Mouse (Mus musculus): ENCODE data around the gene Scrn1. TPM values are rescaled to one million over a fixed set of nuclear protein-coding genes. Genes with fewer than 3 reads are reported as not detected.

The Scrn1 gene
- polyA plus RNA-seq, 1 experiment = 40.6 TPM

DNA sequence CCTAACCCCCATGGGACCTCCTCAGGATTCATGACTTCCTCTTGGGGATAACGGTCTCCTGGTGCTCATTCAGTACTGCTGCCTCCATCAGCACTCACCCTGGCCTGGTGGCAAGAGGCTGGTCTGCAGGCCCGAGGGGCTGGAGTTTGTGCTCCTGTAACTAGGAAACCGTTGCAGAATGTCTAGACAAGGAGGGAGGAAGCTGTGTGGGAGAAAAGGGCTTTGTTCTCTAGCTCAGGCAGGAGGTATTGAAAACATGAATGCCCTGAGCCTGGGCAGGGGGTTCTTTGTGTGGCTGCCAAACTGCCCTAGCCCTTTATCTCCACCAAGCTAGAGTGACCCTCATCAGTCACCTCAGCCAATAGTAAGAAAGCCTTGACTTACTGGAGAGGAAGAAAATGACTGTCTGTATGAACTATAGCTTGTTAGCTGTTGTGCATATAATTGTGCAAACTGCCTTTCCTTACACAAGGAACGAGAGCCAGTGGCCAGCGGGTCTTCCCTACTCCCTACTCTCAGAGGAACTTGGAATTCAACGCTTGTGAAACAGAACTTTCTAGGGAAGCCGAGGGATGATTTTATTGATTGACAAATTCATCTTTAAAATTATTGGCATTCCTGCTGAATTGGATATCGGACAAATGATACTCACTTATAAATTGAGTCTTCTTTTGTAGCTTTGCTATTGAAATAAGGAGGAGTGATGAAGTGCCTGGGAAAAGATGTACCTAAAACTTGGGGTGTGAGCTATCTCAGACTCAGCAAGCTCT is 11.8 kb downstream of the Scrn1 start:
- no peak overlapping the region for H3K4me3 ChIP-seq (ENCODE audit: insufficient read depth, poor library complexity, severe bottlenecking)
- no peaks in the 10 kb centered on the region for H3K79me2 ChIP-seq (ENCODE audit: control insufficient read depth, insufficient read depth)
- H3K27me3 ChIP-seq (ENCODE audit: control insufficient read depth, insufficient read depth, insufficient read length) = no peaks in the 10 kb centered on the region
- TF ChIP-seq USF1 (IDR thresholded peaks at IDR 0.05; ENCODE audit: low read depth) (no peak), MYOD1 (IDR thresholded peaks at IDR 0.05; ENCODE audit: control insufficient read depth, insufficient read length, low read depth) (no peak), CEBPB (IDR thresholded peaks at IDR 0.05; ENCODE audit: low read depth) (no peak), MYOG (IDR thresholded peaks at IDR 0.05; ENCODE audit: control insufficient read depth, extremely low read depth, insufficient read length) (no peak), FOSL1 (IDR thresholded peaks at IDR 0.05; ENCODE audit: insufficient read depth, low read length, poor library complexity, severe bottlenecking) (no peak), CTCF (IDR thresholded peaks at IDR 0.05; ENCODE audit: control insufficient read depth, insufficient read depth, insufficient read length) (no peak), MAX (IDR thresholded peaks at IDR 0.05) (no peak)
- no peaks in the 10 kb centered on the region for H3K36me3 ChIP-seq (ENCODE audit: control insufficient read depth, insufficient read depth)
- no peaks in the 10 kb centered on the region for H3K79me3 ChIP-seq (ENCODE audit: low read depth)
- no peak overlapping the region for H3ac ChIP-seq (ENCODE audit: control insufficient read depth, insufficient read length, low read depth)

DNA sequence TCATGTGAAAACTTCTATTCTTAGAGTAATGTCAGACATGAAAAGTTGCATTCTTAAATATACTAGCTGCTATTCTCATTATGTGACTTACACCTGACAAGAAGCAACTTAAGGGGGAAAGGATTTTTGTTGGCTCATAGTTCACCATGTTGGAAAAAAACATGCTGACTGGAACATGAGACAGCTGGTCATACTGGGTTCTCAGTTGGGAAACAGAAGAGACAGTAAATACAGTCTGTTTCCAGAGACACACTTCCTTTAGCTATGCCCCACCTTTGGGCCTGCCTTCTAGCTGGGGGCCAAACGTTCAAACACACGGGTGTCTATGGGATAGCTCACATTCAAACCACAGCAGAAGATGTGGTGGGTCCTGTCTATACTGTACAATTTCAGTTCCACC is 12.7 kb downstream of the Scrn1 start:
- H3K4me3 ChIP-seq (ENCODE audit: insufficient read depth, poor library complexity, severe bottlenecking) = no peak overlapping the region
- no peak for TF ChIP-seq FOSL1 (IDR thresholded peaks at IDR 0.05; ENCODE audit: insufficient read depth, low read length, poor library complexity, severe bottlenecking)
- TF ChIP-seq CTCF (IDR thresholded peaks at IDR 0.05; ENCODE audit: control insufficient read depth, insufficient read depth, insufficient read length) = no peak
- no peak for TF ChIP-seq USF1 (IDR thresholded peaks at IDR 0.05; ENCODE audit: low read depth)
- no peak for TF ChIP-seq MAX (IDR thresholded peaks at IDR 0.05)
- TF ChIP-seq CEBPB (IDR thresholded peaks at IDR 0.05; ENCODE audit: low read depth) = no peak
- TF ChIP-seq MYOD1 (IDR thresholded peaks at IDR 0.05; ENCODE audit: control insufficient read depth, insufficient read length, low read depth) = no peak
- no peak for TF ChIP-seq MYOG (IDR thresholded peaks at IDR 0.05; ENCODE audit: control insufficient read depth, extremely low read depth, insufficient read length)
- no peaks in the 10 kb centered on the region for H3K79me2 ChIP-seq (ENCODE audit: control insufficient read depth, insufficient read depth)
- H3K79me3 ChIP-seq (ENCODE audit: low read depth) = no peaks in the 10 kb centered on the region
- no peaks in the 10 kb centered on the region for H3K36me3 ChIP-seq (ENCODE audit: control insufficient read depth, insufficient read depth)
- no peaks in the 10 kb centered on the region for H3K27me3 ChIP-seq (ENCODE audit: control insufficient read depth, insufficient read depth, insufficient read length)
- H3ac ChIP-seq (ENCODE audit: control insufficient read depth, insufficient read length, low read depth) = no peak overlapping the region

DNA sequence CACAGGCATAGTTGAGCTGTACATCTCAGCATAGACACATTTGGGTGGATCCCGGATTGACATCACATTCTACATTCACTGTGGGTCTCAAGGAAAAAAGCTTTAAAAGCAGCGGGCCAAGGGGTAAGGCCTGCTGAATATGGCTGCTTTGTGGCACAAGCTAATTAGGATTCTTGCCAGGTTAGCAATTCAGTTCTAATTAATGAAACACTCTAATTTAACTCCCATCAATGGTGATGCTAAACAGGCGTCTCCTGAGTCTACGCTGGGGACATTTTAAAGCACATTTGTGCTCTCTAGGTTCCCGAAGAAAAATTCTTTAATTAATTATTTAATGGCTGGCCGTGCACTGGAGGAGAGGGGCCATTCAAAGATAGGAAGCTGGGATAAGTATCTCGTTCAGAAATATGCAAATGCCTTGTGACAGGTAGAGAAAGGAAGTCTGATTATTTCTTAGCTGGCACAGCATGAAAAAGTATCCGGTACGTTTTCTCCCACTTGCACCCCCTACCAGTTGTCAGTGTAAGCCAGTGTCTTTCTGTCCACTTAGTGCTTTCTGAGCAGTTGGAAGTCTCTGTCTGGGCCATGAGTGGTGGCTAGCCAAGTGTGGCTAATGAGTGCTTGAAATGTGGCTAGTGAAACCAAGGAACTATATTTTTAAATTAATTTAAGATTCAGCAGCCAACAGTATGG is 13.4 kb downstream of the Scrn1 start:
- no peaks in the 10 kb centered on the region for H3K27me3 ChIP-seq (ENCODE audit: control insufficient read depth, insufficient read depth, insufficient read length)
- no peaks in the 10 kb centered on the region for H3K36me3 ChIP-seq (ENCODE audit: control insufficient read depth, insufficient read depth)
- no peaks in the 10 kb centered on the region for H3K79me2 ChIP-seq (ENCODE audit: control insufficient read depth, insufficient read depth)
- H3K4me3 ChIP-seq (ENCODE audit: insufficient read depth, poor library complexity, severe bottlenecking) = no peak overlapping the region
- H3K79me3 ChIP-seq (ENCODE audit: low read depth) = no peaks in the 10 kb centered on the region
- TF ChIP-seq MYOG (IDR thresholded peaks at IDR 0.05; ENCODE audit: control insufficient read depth, extremely low read depth, insufficient read length) (no peak), MYOD1 (IDR thresholded peaks at IDR 0.05; ENCODE audit: control insufficient read depth, insufficient read length, low read depth) (no peak), USF1 (IDR thresholded peaks at IDR 0.05; ENCODE audit: low read depth) (no peak), CTCF (IDR thresholded peaks at IDR 0.05; ENCODE audit: control insufficient read depth, insufficient read depth, insufficient read length) (no peak), FOSL1 (IDR thresholded peaks at IDR 0.05; ENCODE audit: insufficient read depth, low read length, poor library complexity, severe bottlenecking) (no peak), CEBPB (IDR thresholded peaks at IDR 0.05; ENCODE audit: low read depth) (no peak), MAX (IDR thresholded peaks at IDR 0.05) (no peak)
- no peak overlapping the region for H3ac ChIP-seq (ENCODE audit: control insufficient read depth, insufficient read length, low read depth)

DNA sequence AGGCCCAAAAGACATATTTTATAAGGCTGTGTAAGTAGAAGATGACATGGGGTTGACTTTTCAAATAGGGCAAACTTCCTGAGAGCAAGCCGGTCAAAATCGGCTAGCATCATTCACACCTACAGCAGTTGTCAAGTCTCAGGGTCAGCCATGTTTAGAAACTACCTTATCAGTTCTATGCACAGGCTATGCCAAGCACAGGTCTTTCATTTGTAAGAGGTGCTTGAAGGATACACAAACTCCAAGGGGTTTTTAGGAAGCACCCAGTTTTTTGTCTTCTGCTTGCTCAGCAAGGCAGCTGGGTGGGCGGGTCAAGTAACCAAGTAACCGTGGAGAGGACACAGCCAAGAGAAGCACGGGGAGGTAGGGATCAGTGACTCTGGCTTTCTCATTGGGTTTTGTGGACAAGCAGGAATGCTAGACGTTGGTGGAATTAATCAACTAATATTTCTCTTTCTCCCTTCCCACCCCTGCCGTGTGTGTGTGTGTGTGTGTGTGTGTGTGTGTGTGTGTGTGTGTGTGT is 15.4 kb downstream of the Scrn1 start:
- no peak overlapping the region for H3ac ChIP-seq (ENCODE audit: control insufficient read depth, insufficient read length, low read depth)
- H3K27me3 ChIP-seq (ENCODE audit: control insufficient read depth, insufficient read depth, insufficient read length) = no peaks in the 10 kb centered on the region
- TF ChIP-seq MAX (IDR thresholded peaks at IDR 0.05) (no peak), CEBPB (IDR thresholded peaks at IDR 0.05; ENCODE audit: low read depth) (no peak), USF1 (IDR thresholded peaks at IDR 0.05; ENCODE audit: low read depth) (no peak), FOSL1 (IDR thresholded peaks at IDR 0.05; ENCODE audit: insufficient read depth, low read length, poor library complexity, severe bottlenecking) (no peak), MYOG (IDR thresholded peaks at IDR 0.05; ENCODE audit: control insufficient read depth, extremely low read depth, insufficient read length) (no peak), MYOD1 (IDR thresholded peaks at IDR 0.05; ENCODE audit: control insufficient read depth, insufficient read length, low read depth) (no peak), CTCF (IDR thresholded peaks at IDR 0.05; ENCODE audit: control insufficient read depth, insufficient read depth, insufficient read length) (no peak)
- H3K36me3 ChIP-seq (ENCODE audit: control insufficient read depth, insufficient read depth) = no peaks in the 10 kb centered on the region
- H3K79me2 ChIP-seq (ENCODE audit: control insufficient read depth, insufficient read depth) = no peaks in the 10 kb centered on the region
- H3K79me3 ChIP-seq (ENCODE audit: low read depth) = no peaks in the 10 kb centered on the region
- H3K4me3 ChIP-seq (ENCODE audit: insufficient read depth, poor library complexity, severe bottlenecking) = no peak overlapping the region

DNA sequence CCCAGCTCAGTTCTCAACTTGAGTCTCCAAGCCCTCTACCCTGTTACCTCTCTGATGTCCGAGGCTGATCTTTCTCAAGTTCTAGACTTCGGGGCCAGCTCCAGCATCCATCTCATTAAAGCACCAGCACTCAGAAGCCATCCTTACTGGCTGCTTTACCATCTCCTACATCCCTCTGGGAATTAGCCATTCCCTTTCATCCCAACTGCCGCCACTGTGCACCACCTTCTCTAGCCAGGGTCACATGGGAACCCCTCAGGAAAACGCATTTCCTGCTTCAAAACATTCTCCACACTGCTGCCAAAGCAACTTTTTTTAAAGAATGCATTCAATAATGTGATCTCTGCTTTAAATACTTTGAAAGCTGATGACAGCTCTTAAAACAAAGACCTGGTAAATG is 17.0 kb downstream of the Scrn1 start:
- H3K79me3 ChIP-seq (ENCODE audit: low read depth) = no peaks in the 10 kb centered on the region
- H3ac ChIP-seq (ENCODE audit: control insufficient read depth, insufficient read length, low read depth) = no peak overlapping the region
- TF ChIP-seq MYOD1 (IDR thresholded peaks at IDR 0.05; ENCODE audit: control insufficient read depth, insufficient read length, low read depth) = no peak
- no peak for TF ChIP-seq MAX (IDR thresholded peaks at IDR 0.05)
- TF ChIP-seq MYOG (IDR thresholded peaks at IDR 0.05; ENCODE audit: control insufficient read depth, extremely low read depth, insufficient read length) = no peak
- TF ChIP-seq CTCF (IDR thresholded peaks at IDR 0.05; ENCODE audit: control insufficient read depth, insufficient read depth, insufficient read length) = no peak
- no peak for TF ChIP-seq USF1 (IDR thresholded peaks at IDR 0.05; ENCODE audit: low read depth)
- TF ChIP-seq FOSL1 (IDR thresholded peaks at IDR 0.05; ENCODE audit: insufficient read depth, low read length, poor library complexity, severe bottlenecking) = no peak
- TF ChIP-seq CEBPB (IDR thresholded peaks at IDR 0.05; ENCODE audit: low read depth) = no peak
- H3K4me3 ChIP-seq (ENCODE audit: insufficient read depth, poor library complexity, severe bottlenecking) = no peak overlapping the region
- H3K79me2 ChIP-seq (ENCODE audit: control insufficient read depth, insufficient read depth) = no peaks in the 10 kb centered on the region
- H3K27me3 ChIP-seq (ENCODE audit: control insufficient read depth, insufficient read depth, insufficient read length) = no peaks in the 10 kb centered on the region
- no peaks in the 10 kb centered on the region for H3K36me3 ChIP-seq (ENCODE audit: control insufficient read depth, insufficient read depth)
